Mouse (Mus musculus) thymus, postnatal 14 days (tissue): ENCODE measurements at regions not wholly inside any gene's neighbourhood (a gene's known extent, or its start where the extent isn't known, plus 50 kb on each side); places are given as distances from the start of the nearest gene placed in this dataset.

Experiments
- DNase-seq: peaks from one replicate; pipeline ENCODE4 v3.0.0; 2021

DNA sequence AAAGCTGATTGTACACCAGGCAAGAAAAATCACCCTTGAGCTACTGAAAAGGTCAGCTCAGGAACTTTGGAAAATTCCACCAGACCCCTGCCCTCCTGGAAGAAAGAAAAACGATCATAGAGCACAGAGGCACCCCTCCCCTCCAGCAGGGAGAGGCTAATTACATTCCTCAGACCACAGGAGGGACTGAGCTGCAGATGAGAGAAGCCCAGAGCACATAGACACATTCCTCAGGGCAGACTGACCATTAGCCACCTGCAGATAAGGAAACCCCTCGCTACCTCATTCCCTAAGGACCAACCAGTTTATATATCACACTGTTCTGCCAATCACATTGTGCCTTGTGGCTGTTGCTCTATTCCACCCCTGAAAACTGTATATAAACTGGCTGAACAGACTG is 230.3 kb downstream of the Parp8 start:
- no peak for DNase-seq

- no peak for DNase-seq
Measured at GRCm38 (mm10) chr13:116781616-116782015, 243.7 kb downstream of the Parp8 start.

GRCm38 (mm10) chr13:116765491-116765890 is 259.8 kb downstream of the Parp8 start:
- no peak for DNase-seq

- no peak for DNase-seq
Measured at GRCm38 (mm10) chr13:116759912-116760311, 265.4 kb downstream of the Parp8 start.

DNA sequence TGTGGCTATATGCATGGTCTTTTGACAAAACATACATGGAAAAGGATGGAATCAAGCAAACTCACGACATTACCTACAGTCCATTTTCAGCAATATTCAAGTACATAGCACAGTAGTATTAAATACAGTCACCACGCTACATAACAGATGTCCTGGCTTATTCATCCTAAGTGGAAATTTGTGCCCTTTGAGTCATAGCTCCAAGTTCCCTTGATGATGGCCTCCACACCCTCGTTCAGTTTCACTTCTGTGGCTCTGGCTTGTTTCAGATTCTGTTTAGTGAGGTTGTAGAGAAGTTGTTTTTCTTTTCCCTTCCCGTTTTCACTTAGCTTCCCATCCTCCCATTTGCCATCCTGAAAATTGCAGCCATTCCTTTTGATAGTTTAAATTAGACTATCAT is 284.5 kb downstream of the Parp8 start:
- DNase-seq = no peak

- no peak for DNase-seq
Measured at GRCm38 (mm10) chr13:116723361-116724153, 301.8 kb downstream of the Parp8 start.

DNA sequence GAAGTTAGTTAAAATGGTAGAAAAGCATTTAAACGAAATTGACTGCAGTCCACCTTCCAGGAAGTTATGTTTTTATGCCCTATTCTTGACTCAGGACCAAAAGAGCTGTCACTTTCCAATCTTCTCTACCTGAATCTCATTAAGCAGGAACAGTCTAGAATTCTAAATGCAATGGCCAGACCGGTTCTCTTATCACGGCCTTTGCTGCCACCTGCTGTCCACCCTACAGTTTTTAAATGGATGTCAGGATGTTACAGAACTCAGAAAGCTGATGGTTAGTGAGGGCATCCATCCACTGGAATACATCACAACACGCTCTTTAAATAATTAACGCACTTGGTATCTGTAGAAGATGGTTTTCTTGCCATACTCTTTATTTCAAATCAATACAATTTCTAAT is 310.5 kb downstream of the Parp8 start:
- peak; percentile 18 for DNase-seq

DNA sequence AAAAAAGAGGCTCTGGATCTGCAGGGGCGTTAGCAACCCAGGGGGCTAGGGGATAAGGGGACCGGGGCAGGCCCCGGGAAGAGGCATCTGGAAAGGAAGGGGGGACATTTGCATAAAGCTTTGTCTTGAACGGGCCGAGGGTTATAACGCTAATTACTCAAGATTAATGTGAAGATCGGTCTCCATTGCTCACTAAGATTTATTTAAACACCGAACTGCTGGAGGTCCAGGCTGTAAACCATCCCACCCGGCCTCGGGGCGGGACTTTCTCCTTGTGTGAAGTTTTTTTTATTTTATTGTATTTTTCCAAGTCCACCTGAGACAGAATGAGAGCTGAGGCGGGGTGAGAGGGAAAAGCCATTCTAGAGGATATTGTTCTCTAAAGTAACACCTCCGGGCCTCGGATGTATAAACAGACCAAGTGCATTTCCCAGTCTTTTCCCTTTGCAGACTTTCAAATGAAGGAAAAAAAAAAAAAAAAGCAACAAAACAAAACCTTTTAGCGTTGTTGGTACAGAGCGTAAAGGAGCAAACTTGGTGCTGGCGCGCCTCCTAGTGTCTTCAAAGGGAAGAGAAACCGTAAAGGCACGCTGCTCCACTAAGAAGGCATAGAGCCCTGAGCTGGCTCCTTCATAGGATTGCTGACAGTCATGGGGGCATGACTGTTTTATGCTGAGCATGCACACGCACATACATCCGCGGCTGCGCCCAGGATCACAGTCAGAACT is 313.3 kb downstream of the Parp8 start:
- peak; percentile 20 for DNase-seq

DNA sequence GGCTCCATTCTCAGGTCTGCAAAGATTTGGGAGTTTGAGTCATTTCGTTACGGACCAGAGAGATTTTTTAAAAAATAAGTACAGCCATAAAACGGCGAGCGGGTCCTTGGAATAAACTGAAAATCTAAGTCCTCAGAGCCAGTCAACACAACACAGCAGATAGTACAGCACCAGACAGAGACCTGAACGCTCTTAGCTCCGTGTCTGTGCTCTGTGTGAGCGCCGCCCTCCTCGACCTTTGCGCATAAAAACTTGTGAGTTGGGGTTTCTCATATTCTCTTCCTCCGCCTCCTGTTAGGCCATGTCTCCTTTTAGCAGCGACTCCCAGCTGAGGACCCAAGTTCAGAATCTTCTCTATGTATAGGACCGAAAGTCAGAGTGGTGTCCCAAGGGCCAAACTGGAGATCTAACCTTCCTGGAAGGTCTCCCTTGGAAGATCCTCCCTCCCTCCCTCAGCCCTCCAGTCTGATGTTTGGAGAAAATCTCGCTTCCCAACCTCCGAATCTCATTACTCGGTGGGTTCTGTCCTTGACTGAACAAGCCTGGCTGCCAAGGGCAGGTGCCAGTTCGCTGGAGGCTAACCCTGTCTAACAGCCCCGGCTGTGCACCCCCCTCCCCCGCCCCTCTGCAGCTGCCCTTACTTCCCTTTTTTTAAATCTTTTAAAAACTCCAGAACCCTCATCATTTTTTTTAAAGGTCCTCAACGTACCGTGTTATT is 314.0 kb downstream of the Parp8 start:
- DNase-seq = no peak

- DNase-seq = no peak
Measured at GRCm38 (mm10) chr13:116709671-116710070, 315.7 kb downstream of the Parp8 start.

DNA sequence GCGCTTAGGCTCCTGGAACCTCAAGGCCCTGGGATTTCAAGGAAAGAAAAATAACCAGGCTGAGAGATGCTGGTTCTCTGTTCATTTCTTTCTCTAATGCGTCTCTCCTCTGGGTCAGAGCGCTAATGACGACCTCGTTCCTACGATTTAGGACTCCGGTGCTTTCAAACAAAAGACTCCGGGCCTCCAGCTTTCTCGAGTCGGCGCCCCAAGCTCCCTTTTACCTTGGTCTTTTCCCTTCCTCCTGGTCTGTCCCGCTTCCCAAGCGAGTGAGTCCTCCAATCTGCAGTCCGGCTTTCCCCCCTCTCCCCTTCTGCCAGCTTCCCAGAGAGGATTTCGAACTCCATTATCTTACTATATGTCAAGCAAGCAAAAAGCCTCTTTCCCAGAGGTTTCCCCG is 316.5 kb downstream of the Parp8 start:
- DNase-seq = no peak

DNA sequence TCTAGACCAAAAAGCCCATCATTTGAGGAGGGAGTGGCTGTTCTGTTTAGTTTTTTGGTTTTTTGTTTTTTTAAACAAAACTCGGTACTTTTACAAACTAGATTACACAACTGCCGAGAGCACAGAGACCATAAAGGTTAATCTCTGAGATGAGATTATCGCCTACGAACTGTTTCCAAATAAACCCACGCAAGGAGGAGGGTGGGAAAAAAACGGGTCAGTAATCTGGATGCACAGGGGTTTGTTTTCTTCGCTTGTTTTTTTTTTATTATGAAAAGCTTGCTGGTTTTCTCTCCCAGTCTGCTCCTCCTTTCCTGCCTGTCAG is 316.9 kb downstream of the Parp8 start:
- no peak for DNase-seq

- no peak for DNase-seq
Measured at GRCm38 (mm10) chr13:116707621-116708455, 317.5 kb downstream of the Parp8 start.

- DNase-seq = no peak
Measured at GRCm38 (mm10) chr13:116706401-116707330, 318.7 kb downstream of the Parp8 start.

DNA sequence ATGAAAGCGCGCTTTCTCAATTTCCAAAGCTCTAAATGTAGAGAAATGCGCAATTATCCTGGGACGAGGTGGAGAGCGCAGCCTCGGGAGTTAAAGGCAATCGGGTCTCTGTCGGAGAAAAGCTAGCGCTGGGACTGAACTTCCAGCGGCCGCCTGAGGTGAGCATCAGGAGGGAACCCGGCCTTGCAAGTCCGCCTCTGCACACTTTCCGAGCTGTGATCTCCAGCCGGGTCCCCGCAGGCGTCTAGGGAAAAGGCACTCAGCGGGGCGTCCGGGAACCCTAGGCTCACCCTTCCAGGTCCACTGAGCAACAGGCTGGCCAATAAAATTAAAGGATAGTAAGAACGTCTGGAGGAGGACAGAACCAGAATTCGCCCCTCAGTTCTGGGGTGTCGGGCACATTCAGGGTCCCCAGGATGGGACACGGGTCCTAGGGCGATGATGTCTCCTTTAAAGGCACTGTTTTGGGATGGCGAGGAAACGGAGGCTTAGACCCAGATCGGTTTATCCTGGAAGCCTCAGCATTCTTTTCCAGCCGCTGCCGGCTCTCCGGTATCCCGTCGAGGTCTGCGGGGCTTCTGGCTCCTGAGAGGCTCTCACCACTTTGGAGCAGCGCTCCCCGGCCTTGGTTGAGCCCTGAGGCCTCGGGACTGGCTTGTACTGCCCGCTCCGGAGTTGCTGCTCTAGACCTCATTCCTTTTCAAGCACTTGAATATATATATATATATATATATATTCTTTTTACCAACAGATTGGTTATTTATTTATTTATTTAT is 319.5 kb downstream of the Parp8 start:
- DNase-seq = no peak

GRCm38 (mm10) chr13:116688714-116689113 is 336.6 kb downstream of the Parp8 start:
- no peak for DNase-seq
